Mouse (Mus musculus) embryo, embryonic 10 days (tissue): ENCODE measurements around the gene Papss2.
"Not testable (repeated sequence)": the region's sequence is repeated elsewhere in the genome, so short reads cannot be mapped to it uniquely, and the experiment has no call there.

Experiments
- DNase-seq: peaks from one replicate; pipeline ENCODE4 v3.0.0-alpha.2; 2015; ENCODE audit warnings: low spot score

The Papss2 gene

DNA sequence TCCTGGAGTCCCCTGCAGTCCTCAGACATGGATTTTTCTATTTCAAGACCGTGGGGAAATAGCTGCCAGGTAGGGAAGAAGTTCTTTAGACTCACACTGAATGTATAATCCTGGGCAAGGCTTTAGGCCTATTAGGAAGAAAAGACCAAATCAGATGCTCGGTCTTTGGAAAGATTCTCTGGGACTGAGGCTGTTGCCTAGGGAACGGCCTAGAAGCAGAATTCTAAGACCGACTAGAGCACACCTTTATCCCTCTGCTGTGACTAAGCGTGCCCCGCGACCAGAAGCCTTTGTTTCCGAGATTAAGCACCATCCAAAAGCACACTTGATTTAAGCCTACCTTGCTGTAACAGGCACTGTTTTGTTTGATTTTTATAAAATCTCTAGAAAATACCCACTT lies 46.4 kb downstream of the Papss2 start:
- DNase-seq = no peak

DNA sequence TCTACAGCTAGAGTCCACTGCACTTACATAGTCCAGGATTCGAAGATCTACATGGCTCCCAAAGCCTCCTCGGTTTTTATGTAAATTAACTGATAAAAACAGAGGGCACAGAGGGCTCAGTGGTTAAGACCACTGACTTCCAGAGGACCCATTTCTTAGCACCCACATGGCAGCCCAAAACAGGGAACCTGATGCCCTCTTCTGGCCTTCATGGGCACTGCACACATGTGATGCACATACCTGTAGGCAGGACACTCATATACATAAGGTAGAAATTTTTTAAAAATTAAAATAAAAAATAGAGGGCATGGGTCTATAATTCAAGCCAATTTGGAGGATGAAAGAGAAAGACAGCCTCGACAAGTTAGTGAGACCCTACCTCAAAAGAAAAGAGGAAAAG lies 48.1 kb downstream of the Papss2 start:
- no peak for DNase-seq

DNA sequence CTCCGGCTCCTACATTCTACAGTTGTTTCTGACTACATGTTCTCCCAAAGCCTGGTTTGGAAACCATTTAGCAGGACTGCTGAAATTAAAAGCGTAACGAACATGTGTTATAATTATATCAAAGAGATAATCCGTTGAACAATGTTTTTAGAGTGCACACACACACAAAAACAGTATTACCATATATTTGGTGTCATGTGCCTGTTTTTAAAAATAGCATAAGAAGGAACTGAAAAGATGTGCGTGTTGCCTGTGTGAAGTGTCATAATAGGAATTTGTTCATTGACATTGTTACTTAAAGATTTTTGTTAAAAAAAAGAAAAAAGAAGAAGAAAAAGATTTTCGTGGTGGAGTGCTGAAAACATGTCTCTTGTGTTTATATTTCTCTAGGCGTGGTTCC lies 50.3 kb downstream of the Papss2 start:
- DNase-seq = no peak

DNA sequence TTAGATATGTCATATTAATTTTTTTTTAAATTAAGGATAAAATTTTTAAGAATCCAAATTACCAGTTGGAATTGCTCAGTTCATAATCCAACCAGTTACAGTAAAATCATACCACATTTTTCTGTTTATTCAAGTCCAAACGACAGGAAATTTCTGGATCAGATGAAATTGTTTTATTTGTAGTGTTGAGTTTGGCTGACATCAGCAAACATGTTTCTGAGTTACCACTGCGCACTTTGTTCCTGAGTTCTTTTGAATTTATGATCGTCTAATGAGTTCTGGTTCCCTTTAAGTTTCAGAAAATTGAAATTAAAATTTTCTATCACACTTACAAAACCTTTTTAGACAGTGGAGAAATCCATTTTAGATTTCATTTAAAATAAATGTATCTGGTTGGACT lies 50.8 kb downstream of the Papss2 start:
- DNase-seq = no peak

DNA sequence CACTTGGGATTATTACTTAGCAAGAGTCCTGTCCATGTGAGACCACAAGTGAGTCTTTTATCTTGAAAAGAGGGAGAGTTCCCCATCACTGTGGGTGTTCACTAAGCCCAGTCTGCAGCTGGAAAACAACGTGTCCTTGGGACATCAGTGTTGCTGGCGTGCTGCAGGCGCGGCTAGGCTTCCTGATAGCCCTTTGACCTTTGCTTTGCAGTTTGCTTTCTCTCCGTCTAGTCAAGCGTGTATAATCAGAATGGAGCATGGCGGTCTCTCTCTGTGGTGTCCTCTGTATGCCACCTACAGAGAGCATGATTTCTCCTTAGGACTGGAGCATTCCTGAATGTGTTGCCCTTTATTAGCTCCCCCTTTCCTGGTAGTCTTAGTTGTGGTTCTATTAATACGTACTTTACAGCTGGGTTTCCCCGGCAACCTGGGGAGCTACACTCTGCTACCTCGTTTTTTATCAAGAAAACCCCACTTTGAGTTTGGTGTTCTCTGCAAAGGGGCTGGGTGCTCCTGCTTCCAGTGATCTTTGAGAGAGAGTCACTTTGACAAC lies 52.5 kb downstream of the Papss2 start:
- DNase-seq = peak; percentile 73

DNA sequence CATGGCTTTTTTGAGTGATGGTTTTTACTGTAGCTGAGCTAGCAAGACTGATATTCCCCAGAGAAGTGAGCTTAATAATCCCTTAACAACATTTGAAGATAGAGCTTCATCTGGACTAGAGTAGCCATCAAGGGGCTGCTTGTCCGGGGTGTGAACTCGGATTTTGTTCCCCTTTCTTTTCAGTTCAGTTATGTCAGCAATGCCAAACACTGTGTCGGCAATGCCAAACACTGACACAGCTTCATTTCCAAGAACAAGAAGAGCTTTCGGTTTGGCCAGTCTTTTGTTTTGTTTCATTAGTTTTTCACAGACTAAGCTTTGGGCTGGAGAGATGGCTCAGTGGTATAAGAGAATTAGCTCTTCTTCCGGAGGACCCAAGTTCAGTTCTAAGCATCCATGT lies 55.5 kb downstream of the Papss2 start:
- DNase-seq = no peak

DNA sequence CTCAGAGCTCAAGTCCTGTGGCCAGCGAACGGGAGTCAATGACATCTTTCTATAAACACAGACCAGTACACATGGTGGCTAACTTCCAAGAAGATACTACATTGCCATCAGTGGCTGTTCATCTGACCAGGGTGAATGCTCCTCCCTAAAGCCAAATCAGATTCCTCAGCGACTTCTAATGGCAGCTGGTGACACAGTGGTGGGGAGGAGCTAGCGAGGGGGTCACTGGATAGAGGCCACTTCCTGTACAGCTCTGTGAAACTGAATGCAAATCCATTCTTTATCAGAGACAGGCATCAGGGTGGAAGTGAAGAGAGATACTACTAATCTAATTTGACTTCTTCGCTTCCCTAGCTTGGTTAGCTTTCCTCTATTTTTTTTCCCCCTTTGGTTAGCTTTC lies 57.5 kb downstream of the Papss2 start:
- no peak for DNase-seq

DNA sequence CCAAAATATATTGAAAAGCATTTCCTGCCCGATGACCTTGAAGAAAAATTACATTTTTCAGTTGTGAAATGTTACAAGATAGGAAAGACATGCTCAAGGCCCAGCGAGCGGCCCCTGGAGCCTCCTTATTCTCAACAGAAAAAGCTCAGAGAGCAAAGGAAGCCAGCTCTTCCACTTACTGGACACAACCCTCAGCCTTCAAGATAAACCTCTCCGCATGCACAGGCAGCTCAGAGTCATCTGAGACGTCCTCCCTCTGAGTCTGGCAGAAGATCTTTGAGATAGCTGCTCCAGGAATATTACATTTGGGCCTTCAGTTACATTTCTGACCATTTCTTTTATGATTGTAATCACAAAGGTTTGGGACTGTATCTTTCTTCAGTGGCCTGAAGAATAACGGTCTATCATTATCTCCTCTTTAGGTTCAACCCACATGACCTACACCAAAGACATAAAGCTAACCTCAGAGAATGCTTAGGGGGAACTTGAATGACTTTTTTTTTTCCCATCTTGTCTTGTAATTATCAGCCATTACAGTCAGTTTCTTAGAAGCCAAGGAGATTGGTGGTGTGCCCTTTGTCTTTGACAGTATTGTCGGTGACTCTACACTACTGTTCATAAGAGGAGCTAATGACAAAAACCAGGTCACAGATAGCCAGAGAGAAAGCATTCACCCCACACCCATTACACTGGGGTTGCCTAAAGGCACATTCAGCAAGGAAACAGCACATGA lies 58.2 kb downstream of the Papss2 start:
- no peak for DNase-seq

DNA sequence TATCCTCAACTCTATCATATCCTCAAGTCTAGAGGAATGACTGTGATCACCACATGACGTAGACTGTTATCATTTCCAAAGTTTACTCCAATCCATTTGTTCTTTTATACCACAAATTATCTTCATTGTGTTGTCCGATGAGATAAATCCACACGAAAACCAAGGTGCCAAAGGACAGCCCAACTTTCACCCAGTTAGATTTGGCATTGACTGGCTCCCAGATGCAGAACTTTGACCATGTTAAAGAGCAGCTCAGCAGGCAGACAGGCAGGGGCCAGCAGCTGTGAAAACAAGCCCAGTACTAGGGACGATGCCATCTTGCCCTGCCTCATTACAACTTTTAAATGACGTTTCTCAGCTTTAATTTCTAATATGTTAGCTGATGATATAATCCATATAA lies 63.8 kb downstream of the Papss2 start:
- DNase-seq = no peak

DNA sequence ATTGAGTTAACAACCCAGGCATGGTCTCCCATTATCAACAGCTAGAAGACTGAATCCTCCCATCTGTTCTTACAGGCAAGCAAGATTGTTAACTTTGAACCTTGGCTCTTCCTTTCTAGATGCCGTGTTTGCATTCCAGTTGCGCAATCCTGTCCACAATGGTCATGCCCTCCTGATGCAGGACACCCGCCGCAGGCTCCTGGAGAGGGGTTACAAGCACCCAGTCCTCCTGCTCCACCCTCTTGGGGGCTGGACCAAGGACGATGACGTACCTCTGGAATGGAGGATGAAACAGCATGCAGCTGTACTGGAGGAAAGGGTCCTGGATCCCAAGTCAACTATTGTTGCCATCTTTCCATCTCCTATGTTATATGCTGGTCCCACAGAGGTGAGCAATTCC lies 67.3 kb downstream of the Papss2 start:
- DNase-seq = no peak

DNA sequence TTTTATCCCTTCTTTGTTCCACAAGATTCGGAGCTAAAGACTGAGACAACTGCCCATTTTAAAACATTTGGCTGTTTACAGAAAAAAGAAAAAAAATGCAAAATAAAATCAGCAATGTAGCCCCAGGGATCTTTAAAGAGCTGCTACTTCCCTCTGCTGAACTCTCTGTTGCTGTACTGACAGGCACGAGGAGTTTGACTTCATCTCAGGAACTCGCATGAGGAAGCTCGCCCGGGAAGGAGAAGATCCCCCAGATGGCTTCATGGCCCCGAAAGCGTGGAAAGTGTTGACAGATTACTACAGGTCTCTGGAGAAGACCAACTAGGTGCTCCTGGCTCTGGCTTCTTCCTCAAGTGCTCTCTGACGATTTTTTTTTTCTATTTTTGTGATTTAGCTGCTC lies 69.7 kb downstream of the Papss2 start:
- DNase-seq = no peak

DNA sequence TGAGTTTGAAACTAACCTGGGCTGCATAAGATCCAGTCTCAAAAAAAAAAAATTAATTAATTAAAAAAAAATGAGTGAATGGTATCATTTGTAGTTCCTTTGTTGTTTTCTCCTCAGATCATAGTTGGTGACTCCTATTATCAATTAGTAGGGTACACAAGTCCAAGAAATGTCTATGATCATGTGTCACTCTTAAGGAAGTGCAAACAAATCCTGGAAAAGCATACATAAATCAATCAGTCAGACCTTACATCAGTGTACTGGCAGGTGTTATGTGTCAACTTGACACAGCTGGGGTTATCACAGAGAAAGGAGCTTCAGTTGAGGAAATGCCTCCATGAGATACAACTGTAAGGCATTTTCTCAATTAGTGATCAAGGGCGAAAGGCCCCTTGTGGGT lies 72.2 kb downstream of the Papss2 start:
- not testable (repeated sequence) for DNase-seq

DNA sequence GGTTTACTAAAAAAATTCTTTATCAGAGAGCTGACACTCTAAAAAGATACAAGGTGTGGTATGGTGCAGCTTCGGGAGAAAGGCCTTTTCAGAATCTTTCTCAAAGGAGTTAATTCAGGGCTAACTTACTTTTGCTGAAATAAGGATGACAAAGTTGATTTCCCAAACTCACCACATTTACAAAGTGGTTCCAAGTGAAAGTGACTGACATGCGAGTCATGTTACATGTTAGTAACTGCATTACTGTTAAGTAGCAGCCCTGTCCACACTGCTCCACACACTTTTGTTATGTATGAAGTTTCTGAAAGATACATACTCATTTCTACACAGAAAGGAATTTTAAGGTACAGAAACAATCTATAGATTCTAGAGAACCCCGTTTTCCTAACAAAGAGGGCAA lies 80.2 kb downstream of the Papss2 start:
- DNase-seq = no peak

DNA sequence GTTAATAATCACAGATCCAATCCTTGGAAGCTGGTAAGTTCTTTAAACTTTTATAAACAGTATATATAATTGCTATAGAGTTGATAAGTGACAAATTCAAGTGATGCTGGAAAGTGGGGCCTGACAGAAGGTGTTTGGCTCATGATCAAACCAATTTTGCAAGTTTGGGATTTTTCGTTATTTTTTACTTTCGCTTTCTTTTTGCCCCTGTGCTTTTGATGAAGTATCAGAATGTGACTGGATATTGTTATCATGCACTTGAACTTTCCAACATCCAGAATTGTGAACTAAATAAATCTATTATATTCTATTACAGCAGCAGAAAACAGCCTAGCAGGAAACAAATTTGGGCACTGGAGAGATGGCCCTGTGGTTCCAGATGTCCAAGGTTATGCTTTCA lies 85.3 kb downstream of the Papss2 start:
- no peak for DNase-seq

DNA sequence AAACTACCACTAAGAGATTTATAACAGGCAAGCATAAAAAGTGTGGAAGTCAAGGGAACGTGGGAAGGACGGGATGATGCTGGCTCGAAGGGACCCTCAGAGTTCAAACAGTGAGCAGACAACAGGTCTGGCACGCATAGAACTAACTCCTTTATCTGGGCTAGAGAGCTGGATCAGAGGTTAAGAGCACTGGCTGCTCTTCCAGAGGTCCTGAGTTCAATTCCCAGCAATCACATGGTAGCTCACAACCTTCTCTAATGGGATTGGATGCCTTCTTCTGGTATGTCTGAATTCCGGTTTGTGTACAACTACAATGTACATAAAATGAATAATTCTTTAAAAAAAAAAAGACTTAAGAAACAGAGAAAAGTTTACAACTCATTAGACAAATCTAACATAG lies 87.5 kb downstream of the Papss2 start:
- no peak for DNase-seq

DNA sequence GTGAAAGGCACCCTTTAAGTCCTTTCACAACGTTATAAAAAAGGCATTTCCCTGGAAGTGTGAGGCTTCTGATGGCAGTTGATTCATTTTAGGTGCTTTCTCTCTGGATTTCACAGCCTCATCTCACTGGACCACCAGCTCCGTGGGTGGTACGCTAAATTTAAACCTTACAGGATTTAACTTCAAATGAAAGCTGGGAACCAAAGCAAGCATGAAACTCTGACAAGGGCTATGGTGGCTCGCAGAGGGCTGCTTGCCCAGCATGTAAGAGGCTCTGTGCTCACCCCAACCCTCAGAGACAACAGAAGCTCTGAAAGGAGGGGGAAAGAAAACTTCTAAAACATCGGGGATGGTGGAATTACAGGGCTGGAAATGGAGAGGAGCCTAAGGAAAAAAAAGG lies 92.1 kb downstream of the Papss2 start:
- no peak for DNase-seq

DNA sequence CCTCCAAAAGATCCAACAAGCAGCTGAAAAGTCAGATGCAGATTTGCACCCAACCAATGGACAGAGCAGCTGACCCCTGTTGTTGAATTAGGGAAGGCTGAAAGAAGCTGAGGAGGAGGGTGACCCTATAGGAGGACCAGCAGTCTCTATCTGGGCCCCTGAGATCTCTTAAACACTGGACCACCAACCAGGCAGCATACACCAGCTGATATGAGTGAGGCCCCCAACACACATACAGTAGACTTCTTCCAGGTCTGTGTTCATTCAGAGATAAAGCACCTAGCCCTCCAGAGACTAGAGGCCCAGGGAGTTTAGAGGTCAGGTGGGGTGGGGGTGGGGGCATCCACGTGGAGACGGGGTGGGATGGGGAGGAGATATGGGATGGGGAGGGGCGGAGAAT lies 92.6 kb downstream of the Papss2 start:
- DNase-seq = not testable (repeated sequence)

DNA sequence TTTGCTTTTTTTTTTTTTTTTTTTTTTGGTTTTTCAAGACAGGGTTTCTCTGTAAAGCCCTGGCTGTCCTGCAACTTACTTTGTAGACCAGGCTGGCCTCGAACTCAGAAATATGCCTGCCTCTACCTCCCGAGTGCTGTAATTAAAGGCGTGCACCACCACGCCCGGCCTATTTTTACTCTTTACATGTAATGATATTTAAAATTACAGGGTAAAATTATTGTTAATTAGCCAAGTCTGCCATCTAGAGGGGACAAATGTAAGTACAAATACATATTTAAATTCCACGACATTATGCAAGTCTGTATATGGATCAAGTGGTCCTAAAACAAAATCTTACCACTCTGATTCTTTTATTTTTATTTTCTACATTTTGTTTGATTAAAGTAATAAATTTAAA lies 94.1 kb downstream of the Papss2 start:
- no peak for DNase-seq

DNA sequence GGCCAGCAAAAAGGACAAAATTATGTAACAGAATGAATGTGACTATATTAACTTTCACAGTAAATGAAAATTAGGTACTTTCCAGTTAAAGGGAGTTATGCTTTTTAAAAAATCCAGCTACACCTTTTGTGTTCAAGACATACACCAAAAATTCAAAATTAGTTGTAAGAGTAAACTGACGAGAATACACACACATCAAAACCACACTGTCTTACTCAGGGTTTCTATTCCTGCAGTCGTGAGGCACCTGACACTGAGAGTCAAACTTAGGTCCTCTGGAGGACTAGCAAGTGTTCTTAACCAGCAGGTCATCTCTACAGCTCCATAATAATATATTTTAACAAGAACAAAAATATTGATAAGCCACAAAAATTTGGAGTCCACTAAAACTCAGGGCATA lies 101.1 kb downstream of the Papss2 start:
- DNase-seq = no peak

DNA sequence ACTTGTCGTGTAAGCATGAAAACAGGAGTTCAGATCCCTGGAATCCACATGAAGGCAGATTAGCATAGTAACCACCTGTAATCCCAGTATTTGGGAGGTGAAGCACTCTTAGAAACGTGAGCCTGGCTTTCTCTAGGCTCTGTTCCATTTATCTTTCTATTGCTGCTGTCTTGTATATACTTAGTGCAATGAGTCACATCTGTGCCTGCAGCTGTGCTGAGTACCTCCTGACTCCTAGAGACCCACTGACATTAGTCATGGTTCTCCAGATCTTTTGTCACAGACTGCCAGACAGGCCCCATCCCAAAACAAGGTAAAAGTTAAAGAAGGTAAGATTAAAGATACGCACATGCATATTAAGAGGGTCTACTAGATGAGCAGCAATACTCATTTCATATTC lies 106.6 kb downstream of the Papss2 start:
- DNase-seq = no peak

DNA sequence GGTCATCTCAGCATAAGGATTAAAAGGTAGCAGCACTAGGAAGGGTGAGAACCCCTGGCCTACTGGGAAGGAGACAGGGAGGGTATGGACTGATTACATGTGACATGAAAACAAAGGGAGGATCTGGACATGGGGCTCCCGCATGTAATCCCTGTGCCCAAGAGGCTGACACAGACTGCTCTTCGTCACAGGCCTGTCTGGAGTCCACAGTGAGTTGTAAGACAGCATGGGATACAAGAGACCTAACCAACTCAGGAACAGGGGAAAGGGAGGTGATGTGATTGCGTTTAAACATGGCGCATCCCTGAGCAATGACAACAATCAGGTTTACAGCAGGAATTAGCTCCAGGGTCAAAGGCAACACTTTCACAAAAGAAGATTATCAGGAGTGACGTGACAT lies 113.4 kb downstream of the Papss2 start:
- no peak for DNase-seq

DNA sequence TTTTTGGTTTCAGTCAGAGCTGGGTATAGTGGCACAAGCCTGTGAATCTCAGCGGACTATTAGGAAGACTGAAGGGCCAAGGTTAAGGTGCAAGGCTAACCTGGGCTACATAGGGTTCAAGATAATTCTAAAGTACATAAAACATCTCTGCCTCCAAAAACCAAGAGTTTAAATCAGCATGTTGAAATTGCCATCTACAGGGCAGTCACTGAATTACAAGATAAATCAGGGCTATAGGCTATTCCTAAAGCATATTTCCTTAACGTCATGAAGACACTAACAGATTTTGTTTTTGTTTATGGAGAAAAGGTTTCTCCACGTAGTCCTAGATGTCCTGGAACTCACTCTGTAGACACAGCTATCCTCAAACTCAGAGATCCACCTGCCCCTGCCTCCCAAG lies 114.7 kb downstream of the Papss2 start:
- peak; percentile 46 for DNase-seq

DNA sequence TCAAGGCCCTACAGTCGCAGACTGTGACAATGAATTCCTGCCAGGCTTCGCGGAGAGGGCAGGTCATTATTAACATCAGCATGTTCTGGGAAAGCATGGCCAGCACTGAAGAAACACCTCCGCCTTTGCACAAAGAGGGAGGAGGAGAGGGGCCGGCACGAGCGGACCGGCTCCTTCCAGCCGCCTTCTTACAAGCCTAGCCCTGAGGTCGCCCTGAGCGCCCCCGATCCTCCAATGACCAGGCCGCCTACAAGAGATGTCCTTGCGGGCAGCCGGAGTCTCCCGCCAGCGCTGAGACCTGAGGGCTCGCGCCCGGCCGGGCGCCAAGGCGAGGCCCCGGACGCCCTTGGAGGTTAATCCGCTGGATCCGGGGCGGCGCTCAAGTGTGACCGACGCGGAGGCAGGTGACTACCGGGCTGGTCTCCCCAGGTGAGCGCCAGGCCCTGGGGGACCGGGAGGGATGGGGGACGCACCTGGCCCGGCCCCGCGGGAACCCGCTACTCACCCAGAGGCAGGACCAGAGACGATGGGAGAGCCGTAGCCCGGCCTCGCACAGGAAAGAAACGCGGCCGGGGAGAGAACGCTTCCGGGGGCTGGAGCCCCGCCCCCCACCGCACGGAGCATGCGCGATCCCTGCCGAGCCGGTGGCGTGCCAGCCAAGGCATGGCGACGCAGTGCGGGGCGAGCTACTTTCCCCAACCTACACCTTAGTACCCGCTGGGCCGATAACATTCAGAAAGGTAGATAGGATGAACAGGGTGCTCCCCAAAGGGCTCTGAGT lies 116.4 kb downstream of the Papss2 start:
- peak; percentile 85 for DNase-seq
